Mouse (Mus musculus) hindbrain, postnatal 0 days (tissue): ENCODE results near the gene Yrdc. TPM values are rescaled to one million over a fixed set of nuclear protein-coding genes. Genes with fewer than 3 reads are reported as not detected.

Experiments used
- ATAC-seq: fragments of 200-750 bp; cut with Nextera tagmentation; 2 replicates; pipeline ENCODE4 v1.8.0; 2017; ENCODE audit warnings: mild to moderate bottlenecking, moderate TSS enrichment, moderate library complexity
- DNase-seq: peaks from one replicate; pipeline ENCODE4 v3.0.0-alpha.2; 2015; ENCODE audit warnings: low spot score
- H3K27ac ChIP-seq: fragments of 300-500 bp; sonication (generic); 2 replicates; pipeline ENCODE4 v1.5.1; 2014; ENCODE audit warnings: mild to moderate bottlenecking
- H3K27me3 ChIP-seq: fragments of 300-500 bp; sonication (generic); 2 replicates; pipeline ENCODE4 v1.6.1; 2014; ENCODE audit warnings: low read length, mixed read lengths; ENCODE audit not compliant: insufficient read depth
- H3K36me3 ChIP-seq: fragments of 300-500 bp; sonication (generic); 2 replicates; pipeline ENCODE4 v1.6.1; 2014; ENCODE audit warnings: low read length, mixed read lengths; ENCODE audit not compliant: insufficient read depth
- H3K4me1 ChIP-seq: fragments of 300-500 bp; sonication (generic); 2 replicates; pipeline ENCODE4 v1.6.1; 2014; ENCODE audit warnings: antibody characterized with exemption, low read length, mixed read lengths; ENCODE audit not compliant: insufficient read depth
- H3K4me2 ChIP-seq: fragments of 300-500 bp; sonication (generic); 2 replicates; pipeline ENCODE4 v1.6.1; 2014; ENCODE audit warnings: low read depth, mild to moderate bottlenecking, low read length, moderate library complexity, mixed read lengths
- H3K4me3 ChIP-seq: fragments of 300-500 bp; sonication (generic); 2 replicates; pipeline ENCODE4 v1.5.1; 2014; ENCODE audit warnings: low read length
- H3K9ac ChIP-seq: fragments of 300-500 bp; sonication (generic); replicated peaks from 2 replicates; pipeline ENCODE4 v1.6.1; 2014; ENCODE audit warnings: mild to moderate bottlenecking, low read length, moderate library complexity, mixed read lengths
- H3K9me3 ChIP-seq: fragments of 300-500 bp; sonication (generic); 2 replicates; pipeline ENCODE4 v1.6.1; 2016; ENCODE audit warnings: low read length, mixed read lengths
- CTCF ChIP-seq: IDR thresholded peaks from 2 replicates; pipeline ENCODE4 v1.5.1; 2016; ENCODE audit warnings: antibody characterized with exemption, control low read depth, low read depth
- WGBS: fragments of 180-500 bp; shearing (Covaris S2); extraction: QIAGEN DNeasy Blood & Tissue Kit; methylation state at CpG from one replicate; pipeline ENCODE4 v1.1.7; 2014; 5-methylcytosine and 5-hydroxymethylcytosine counted together
- polyA plus RNA-seq: library from polyadenylated mRNA; unstranded; fragments of >200 nt; fragmentation: Nextera tagmentation; extraction: Ambion mirVana; gene quantifications from 2 replicates; pipeline ENCODE4 v1.2.1, GENCODE M21; 2015
- total RNA-seq: library from RNA; depleted of rRNA; stranded (reverse); fragments of >200 nt; gene quantifications from 2 replicates; pipeline ENCODE4 v1.2.3, GENCODE M21; 2014; rRNA removed

Gene Yrdc
- total RNA-seq (52.9 and 76.1 TPM in 2 replicates), polyA plus RNA-seq (47.0 and 52.9 TPM in 2 replicates)

DNA sequence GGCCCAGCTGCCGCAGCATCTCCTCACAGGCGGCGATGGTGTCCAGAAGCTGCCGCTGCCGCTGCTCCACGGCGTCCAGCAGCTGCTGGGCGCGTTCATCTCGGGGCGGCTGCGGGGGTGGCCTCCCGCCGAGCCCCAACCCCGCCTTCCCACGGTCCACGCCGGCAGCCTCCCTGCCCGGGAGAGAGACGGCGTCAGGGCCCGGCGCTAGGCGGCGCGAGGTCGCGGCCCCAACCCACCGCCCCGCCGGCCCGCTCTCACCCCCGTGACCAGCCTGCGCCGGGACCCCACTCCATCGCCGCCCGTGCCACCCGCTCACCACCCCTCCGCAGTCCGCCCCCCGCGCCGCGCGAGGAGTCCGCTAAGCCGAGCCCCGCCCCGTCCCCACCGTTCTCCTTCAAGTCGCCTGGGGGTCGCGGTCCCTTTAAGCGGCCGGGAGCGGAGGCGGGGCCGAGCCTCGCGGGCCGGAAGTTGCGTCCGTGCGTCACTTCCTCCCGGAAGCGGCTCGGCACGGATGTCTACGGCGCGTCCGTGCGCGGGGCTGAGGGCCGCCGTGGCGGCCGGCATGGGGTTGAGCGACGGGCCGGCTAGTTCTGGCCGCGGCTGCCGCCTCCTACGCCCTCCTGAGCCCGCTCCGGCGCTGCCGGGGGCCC lies at the start of gene Yrdc:
Gene Yrdc, plus strand, starts transcription at position 419 of the 653 bp plus-strand sequence.
- WGBS, result 2% methylated on average over 72 of the region's 90 CpGs

DNA sequence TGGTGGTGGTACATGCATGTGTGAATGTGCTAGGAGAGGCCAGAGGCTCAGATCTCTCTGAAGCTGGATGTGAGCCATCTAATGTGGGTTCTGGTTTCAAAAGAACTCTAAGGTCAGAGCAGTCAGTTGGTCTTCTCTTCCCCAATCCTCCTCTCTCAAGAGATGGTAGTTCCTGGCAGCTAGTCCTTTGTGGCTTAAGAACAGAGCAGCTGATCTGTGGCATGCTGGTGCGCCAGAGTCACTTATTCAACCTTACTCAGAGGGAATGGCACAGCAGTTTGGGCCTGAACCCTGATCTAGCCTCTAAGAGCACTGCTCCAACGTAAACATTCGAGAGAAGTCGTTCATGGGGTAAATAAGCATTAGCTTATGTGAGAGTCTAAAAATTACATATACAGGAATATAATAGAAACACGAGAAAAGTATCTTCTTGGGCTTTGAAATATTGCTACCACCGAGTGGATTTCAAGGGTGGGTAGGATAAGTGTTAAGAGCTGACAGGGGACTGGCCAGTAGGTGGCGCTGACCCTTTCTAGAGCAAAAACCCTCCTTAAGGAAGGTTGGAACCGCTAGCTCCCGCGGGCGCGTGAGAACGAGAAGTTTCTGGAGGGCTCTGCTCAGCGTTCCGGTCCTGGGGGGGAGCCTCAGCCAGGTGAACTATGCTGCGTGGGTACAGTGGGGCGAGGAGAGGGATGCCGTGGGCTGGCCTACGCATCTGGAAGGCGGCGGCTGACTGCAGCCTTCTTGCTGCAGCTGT lies 48.7 kb upstream of the Yrdc start, which contains the start of gene Mtf1:
Gene Mtf1, plus strand, starts transcription at position 553 of the 757 bp plus-strand sequence.
- Histone ChIP-seq H3K27me3 (no peaks in the 10 kb centered on the region), H3K4me2 (peak within 1 kb of the TSS; percentile 81), H3K9me3 (no peaks in the 10 kb centered on the region), H3K36me3 (peaks cover 24% of the 10 kb centered on the region; the same call in 1 of the 2 replicates), H3K4me3 (peak within 1 kb of the TSS; percentile 81), H3K9ac (peak within 1 kb of the TSS; percentile 65), H3K27ac (peak within 1 kb of the TSS; percentile 92), H3K4me1 (no peaks in the 10 kb centered on the region; the same call in 1 of the 2 replicates)
- WGBS, result 3% methylated on average over 21 of the region's 21 CpGs
- peak; percentile 96 for DNase-seq
- ATAC-seq, result peak; percentile 80
- peak; percentile 86 for TF ChIP-seq CTCF

More for the DNA sequence above, at the start of gene Yrdc:
- H3K27me3 ChIP-seq, result no peaks in the 10 kb centered on the region
- no peak; the same call in 1 of the 2 replicates for TF ChIP-seq CTCF
- peak within 1 kb of the TSS; percentile 98 for H3K27ac ChIP-seq
- H3K9ac ChIP-seq, result peak within 1 kb of the TSS; percentile 87
- peak; percentile 93 for ATAC-seq
- DNase-seq, result peak; percentile 98
- H3K4me1 ChIP-seq, result peaks cover 12% of the 10 kb centered on the region
- H3K36me3 ChIP-seq, result peaks cover 12% of the 10 kb centered on the region
- no peaks in the 10 kb centered on the region for H3K9me3 ChIP-seq
- H3K4me2 ChIP-seq, result peak within 1 kb of the TSS; percentile 73
- H3K4me3 ChIP-seq, result peak within 1 kb of the TSS; percentile 93

DNA sequence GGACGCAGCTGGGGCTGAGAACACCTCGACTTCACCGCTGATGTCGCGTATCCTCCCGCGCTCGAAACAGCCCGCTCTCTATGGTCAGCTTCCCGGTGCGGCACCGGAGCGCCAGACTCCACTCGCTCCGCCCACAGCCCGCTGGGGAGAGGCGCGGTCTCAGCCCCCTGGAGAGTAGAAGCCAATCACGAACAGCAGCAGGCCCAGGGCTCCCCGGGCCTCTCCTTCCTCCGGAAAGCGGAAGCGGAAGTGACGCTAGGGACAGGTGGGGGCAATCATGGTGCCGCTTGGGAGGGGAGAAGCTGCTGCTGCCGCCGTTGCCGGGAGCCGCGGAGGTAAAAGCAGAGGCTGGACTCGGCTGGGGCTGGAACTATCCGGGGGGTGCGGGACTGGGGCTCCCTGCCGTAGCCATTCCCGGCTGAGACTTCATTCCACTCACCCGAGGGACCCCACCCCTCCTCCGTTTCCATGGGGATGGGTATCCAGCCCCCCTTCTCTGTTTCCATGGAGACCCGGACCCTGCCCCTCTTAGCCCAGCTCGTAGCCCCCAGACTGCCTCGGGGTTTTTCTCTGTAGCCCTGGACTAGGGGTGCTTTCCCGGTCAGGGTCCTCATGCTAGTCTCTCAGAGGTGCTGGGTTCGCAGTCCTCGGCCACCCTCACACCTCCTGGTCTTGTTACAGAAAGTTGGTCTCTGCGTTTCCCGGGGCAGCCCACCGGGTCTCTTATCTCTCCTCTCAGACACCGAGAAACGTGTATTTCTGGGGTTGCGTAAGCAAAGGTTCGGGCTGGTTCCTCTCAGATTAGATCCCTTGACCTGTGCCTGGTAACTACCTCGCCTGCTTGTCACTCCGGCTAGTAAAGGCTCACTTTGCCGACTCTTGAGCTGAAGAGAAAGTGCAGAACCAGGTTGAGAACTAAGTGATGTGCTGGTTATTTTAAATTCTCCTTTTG lies 47.9 kb upstream of the Yrdc start:
- H3K4me1 ChIP-seq, result no peaks in the 10 kb centered on the region; the same call in 1 of the 2 replicates
- TF ChIP-seq CTCF, result no peak
- H3K4me3 ChIP-seq, result peak overlapping the region; percentile 81
- WGBS, result 2% methylated on average over 51 of the region's 53 CpGs
- peak overlapping the region; percentile 65 for H3K9ac ChIP-seq
- H3K4me2 ChIP-seq, result peak overlapping the region; percentile 81
- DNase-seq (peak; percentile 98), ATAC-seq (peak; percentile 98)
- peak overlapping the region; percentile 92 for H3K27ac ChIP-seq
- no peaks in the 10 kb centered on the region for H3K27me3 ChIP-seq
- H3K9me3 ChIP-seq, result no peaks in the 10 kb centered on the region
- peaks cover 27% of the 10 kb centered on the region; the same call in 1 of the 2 replicates for H3K36me3 ChIP-seq

DNA sequence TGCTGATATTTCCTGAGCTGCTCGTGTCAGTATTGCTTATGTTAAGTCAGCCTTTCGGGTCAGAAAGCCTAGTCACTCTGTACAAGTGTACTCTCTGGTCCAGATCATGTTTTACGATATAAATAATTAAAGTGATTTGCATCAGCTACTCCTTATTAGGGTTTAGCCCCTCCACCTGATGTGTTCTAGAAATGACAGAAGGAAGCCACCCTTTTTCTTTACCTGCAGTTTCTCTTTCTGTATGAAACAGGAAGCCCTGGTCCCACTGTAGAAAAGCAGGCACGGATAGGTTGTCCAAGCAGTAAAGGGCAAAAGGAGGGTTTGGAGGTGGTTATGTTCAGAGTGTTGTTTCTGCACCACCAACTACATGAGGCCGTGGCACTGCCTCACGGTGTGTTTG lies 47.1 kb upstream of the Yrdc start:
- ATAC-seq, result no peak
- no peaks in the 10 kb centered on the region for H3K27me3 ChIP-seq
- no peak overlapping the region for H3K9ac ChIP-seq

DNA sequence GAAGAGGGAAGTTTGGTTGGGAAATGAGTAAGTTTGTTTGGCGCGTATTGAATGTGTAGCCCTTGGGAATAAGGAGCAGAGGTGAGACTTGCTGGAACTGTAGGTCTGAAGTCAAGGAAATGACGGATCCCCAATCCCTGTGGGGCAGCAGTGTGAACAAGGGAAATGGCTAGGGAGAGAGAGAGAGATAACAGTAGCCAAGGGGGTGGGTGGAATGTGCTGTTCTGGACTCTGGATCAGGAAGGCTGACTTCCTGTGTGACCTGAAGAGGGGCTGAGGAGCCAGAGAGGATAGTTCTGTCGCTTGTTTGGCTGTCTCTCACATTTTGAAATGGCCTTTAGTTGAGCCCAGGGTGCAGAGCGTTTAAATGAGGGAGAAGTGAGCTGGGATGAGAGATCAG lies 42.0 kb upstream of the Yrdc start:
- no peaks in the 10 kb centered on the region for H3K27me3 ChIP-seq
- H3K4me1 ChIP-seq, result 0 out of 2 replicates have a peak, but pooled peaks cover 8% of the 10 kb centered on the region
- no peaks in the 10 kb centered on the region for H3K9me3 ChIP-seq
- no peak for ATAC-seq
- no peak overlapping the region for H3K4me2 ChIP-seq
- H3K36me3 ChIP-seq, result peaks cover 18% of the 10 kb centered on the region; the same call in 1 of the 2 replicates
- H3K27ac ChIP-seq, result no peak overlapping the region
- 95% methylated on average over 5 of the region's 5 CpGs for WGBS
- H3K9ac ChIP-seq, result no peak overlapping the region
- no peak overlapping the region for H3K4me3 ChIP-seq
- no peak for TF ChIP-seq CTCF
- no peak for DNase-seq

More for the DNA sequence above, 47.1 kb upstream of the Yrdc start:
- H3K27ac ChIP-seq, result no peak overlapping the region
- WGBS, result 74% methylated on average over 6 of the region's 6 CpGs
- H3K9me3 ChIP-seq, result no peaks in the 10 kb centered on the region
- peak overlapping the region; percentile 81 for H3K4me3 ChIP-seq
- no peak for TF ChIP-seq CTCF
- DNase-seq, result no peak
- no peaks in the 10 kb centered on the region; the same call in 1 of the 2 replicates for H3K4me1 ChIP-seq
- H3K36me3 ChIP-seq, result peaks cover 20% of the 10 kb centered on the region; the same call in 1 of the 2 replicates
- H3K4me2 ChIP-seq, result peak overlapping the region; percentile 81
